Mouse (Mus musculus) spleen, adult 12 weeks (tissue): ENCODE measurements around the gene Tbc1d5.
A peak's percentile ranks its signal among the peaks of the same experiment; 100 is the strongest.

Experiments used
- DNase-seq: peaks from one replicate; pipeline ENCODE4 v3.0.0; 2022; ENCODE audit warnings: low spot score

Tbc1d5 gene

DNA sequence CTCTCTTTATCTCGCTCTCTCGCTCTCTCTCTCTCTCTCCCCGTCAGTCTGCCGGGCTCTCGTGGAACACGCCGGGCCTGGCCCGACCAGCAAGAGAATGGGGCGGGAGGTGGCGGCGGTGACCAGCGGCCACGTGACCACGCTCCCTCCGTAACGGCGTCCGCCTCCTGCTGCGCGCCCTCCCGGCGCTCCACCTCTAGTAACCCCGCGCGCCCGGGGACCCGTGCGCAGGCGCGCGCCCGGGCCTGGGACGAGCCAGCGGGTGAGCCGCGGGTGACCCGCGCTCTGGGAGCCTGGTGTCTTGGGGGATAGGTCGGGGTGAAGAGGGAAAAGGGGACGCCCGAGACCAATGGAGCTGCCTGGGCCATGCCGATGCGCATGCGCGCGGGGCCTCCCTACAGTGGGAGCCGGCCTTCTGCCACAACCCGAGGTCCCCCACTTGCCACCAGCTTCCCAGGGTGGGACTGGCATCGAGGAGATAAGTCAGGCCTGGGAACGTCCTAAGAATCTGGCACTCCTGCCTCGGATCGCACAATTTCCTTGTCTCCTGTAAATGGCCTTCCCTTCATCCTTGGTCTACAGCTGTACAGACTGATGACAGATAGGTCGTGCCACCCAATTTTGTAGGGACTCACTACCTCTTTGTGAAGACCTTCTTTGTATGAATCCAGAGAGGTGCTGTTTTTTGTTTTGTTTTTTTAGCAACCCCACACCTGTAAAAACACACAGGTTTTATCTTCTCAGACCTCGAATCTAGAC, at the start of gene Tbc1d5:
Tbc1d5 (minus strand) TSS at position 158 of the 759 bp plus-strand sequence.
- peak; percentile 77 for DNase-seq

DNA sequence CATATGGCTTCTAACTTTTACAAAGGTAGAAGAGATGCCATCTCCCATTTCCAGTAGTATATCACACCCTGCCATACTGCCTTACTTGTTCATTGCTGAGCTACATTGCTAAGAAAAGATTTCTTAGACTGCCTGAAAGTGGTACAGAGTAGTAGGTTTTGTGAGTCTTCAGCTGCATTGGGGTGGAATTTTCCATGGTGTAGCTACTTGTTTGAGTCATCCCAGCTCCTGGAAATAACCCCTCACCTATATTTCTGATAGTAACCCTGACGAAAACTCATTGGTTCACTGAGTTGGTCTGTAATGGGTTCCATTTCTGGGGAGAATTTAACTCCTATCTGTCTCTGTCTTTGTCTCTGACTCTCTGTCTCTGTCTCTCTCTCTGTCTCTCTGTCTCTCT, 46.9 kb upstream of the Tbc1d5 start:
- no peak for DNase-seq

DNA sequence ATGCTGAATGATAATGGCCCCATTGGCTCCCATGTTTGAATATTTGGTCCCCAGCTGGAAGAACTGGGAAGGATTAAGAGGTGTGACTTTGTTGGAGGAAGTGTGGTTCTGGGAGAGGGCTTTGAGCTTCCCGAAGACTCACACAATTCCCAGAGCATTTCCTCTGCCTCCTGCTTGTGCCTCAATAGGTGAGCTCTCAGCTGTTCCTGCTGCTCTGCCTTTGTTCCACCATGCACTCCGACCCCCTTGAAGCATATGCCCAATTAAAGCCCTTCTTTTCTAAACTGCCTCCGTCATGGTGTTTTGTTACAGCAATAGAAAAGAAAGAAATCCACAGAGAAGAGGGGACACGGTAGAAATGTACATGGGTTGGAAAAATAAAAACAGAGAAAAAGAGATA, 44.0 kb upstream of the Tbc1d5 start:
- no peak for DNase-seq

DNA sequence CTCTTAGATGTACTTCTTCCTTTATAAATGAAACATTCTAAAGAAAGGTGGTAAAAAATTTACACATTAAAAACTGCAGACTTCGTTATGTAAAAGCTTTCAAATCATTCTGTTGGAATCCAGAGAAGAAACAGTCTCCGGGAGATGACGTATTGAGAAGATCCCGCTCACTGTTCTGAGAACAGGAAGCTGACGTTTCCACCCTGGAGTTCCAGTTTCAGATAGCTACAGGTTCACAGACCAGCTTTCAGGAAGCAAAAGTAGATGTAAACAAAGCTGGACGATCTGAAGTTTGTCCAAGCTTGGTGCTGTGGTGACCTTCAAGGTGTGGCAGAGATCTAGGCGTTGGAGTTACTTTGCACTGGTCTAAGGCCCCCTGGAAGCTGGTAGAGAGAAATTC, 41.9 kb upstream of the Tbc1d5 start:
- no peak for DNase-seq

DNA sequence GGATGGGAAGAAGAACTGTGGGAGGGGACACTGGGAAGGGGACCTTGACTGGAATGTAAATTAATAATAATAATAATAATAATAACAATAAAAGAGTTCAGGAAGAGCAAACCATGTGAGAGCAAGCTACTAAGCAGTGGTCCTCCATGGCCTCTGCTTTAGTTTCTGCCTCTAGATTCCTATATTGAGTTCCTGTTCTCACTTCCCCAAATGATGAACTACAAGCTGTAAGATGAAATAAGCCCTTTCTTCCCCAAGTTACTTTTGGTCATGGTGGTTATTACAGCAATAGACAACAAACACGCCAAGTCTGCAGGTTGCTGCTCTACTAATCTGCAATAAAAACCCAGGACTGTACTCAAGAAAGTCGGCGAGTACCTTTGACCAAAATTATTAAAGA, 40.7 kb upstream of the Tbc1d5 start:
- DNase-seq = no peak

DNA sequence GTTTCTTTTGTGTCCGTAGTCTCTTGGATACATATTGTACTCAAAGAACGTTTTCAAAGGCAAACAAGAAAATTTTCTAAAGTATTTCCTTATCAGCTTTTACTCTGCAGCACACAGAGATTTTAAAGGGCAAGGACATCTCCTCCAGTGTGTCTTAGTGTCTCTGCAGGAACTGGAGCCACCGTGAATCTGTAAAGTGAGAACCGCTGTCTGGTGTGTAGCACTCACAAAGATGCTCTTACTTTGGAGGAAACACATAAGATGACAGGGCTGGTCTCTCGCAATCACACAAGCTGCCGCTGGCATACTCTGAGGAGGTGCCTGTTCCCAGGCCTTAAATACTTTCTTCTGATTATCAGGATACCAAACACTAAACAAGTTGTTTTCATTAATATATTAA, 37.3 kb upstream of the Tbc1d5 start:
- DNase-seq = no peak

DNA sequence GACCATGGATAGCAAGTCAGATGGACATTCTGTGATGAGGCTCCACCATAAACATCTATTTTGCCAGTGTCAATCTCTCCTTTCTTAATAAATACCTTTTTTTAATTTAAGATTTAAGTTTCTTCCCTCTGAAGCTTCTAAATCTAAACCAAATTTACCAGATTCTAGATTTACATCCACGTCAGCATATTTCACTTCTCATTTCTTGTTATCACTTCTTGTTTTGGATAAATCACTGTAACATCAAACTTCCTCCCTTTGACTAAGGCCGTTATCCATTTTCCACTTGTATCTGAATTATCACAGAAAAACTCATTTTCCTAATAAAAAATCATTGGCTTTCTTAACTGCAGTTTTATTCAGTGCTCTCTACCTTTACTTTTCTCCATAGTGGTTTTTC, 30.4 kb upstream of the Tbc1d5 start:
- no peak for DNase-seq

DNA sequence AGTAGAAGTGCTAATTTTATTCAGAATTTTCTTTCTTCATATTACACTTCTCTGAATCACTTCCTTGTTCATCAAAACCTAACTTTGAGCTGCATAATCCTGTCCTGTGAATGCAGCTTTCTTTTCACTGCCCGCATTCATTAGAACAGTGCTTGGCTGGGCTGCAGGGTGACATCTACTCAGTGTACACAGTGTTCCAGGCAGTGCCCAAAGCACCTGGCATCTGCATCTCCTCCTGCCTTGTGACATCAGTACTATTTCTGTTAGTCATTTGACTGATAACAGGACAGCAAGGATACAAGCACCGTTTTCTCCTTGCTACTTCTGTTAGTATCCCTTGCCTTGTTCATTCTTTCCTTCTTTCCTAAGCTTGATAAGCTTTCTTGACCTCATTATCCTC, 25.5 kb upstream of the Tbc1d5 start:
- no peak for DNase-seq

DNA sequence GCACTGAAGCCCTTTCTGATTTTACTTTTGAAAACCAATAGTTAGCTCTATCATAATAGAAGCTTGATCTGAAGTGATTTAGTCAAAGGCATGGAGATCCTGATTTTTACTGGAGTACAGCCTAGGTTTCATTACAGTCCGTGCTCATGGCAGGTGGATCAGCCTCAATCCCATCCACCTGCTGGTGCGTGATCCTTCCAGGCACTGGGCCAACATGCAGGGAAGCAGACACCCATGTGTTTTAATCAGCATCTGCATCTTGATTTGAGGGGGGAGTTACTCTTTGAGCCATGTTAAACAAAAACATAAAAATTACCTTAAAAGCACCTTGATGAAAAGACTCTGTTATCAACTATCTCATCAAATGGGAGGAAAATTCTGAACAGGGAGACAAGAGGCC, 16.4 kb upstream of the Tbc1d5 start:
- DNase-seq = no peak

DNA sequence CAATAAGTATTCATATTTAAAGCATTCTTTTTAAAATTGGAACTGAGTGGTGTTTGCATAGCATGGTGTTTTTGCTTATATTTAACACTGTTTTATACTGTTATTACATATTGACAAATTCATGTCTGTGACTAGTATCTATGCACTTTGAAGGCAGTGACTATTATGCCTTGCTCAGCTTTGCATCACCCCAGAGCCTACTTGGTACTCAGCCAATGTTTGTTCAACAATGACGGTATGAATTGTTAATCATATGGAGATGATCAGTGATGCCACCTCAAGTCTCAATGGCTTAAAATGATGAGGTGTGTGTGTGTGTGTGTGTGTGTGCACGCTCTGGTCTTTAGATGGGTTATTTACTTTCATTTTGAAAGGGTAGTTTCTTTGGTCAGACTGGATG, 15.6 kb upstream of the Tbc1d5 start:
- DNase-seq = no peak

DNA sequence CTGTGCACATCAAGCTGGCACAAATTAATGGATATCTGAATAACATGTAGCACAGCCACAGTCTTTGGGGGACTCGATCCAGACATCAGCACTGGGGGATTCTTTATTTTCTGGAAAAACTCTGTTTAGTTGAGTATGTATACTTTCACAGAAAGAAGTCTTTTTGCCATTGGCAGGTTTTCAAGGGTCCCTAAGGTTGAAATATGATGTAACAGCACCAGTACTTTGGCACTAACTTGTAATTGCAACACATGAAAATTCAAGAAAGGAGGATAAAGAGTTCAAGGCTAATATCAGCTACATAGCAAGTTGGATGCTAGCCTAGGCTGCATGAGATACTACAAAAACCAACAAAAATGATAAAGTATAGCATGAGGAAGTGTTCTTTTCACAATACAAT, 12.2 kb upstream of the Tbc1d5 start:
- DNase-seq = no peak

DNA sequence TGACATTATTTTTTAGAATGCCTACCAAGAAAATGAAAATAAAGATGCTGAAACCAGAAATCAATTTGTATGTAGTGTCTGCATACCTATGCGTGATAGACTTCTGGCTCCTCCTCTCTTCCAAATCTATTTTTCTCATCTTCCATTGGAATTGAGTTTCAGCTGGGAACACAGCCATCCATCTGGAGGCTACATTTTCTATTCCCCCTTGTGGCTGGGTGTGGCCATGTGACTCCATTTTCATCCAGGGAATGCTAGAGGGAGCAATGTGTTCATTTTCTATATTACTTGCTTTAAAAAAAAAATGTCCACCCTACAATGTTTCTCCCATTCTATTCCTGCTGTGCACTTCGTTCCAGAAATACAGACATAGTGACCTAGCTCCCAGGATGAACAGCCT, 3.6 kb upstream of the Tbc1d5 start:
- DNase-seq = no peak

DNA sequence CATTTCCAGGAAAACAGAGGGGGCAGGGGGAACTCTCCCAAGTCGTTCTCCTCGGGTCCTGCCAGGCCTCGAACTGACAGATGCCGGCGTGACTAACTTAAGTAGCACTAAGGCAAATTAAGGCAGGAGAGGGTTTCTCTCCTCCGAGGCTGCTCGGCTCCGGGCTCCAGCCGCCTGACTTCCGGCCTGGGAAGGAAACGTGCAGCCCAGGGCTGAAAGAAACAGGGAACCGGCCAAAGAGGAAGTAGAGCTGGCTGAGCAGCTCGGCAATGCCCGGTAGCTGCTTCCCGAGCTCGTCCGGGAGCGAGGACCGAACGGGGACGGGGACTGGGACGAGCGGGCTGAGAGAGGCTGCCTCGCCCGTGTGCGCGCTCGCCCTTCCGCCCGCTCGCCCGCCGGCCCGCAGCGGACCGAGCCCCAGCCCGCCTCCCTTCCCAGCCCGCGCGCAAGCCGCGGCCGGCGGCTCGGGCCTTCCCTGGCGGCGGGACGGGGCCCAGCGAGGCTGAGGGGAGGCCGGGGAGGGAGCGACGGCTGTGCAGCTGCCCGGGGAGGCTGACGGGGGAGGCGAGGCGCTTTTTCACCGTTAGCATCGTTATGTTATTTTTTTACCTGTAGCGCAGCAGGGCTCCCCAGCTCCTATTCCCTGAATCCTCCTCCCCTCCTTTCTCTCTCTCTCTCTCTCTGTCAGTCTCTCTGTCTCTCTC, 509 bp downstream of the Tbc1d5 start:
- peak; percentile 37 for DNase-seq

DNA sequence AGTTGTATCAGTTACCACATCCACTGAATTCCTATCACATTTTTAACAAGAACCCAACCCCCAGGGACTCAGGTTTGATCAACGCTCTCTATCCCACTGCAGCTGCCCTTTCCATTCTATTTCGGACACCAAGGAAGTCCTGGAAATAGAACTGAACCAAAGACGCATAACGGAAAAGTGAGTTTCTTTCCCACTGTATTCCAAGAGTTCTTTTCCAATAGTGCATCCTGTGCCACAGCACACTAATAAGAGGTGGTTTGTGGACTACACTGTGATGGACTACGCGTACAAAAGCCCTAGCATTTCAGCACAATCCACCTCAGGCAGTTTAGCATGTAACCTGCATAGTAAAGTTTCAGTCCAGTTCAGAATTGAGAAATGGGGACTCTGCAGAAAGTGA, 1.2 kb downstream of the Tbc1d5 start:
- no peak for DNase-seq

DNA sequence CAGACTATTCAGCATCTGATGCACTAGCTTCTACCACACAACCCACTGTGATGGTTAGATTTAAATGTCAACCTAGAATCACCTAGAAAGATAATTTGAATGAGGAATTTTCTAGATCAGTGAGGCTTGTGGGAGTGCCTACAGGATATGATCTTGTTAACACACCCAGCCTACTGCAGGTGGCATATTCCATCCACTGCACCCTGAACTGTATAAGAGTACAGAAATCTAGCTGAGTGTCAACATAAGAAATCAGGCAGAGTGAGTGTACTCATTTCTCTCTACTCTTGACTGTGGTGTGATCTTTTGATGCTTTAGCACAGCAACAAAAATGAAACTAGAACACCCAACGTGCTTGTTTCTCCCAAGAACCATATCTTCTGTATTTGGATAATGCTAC, 6.8 kb downstream of the Tbc1d5 start:
- DNase-seq = no peak

DNA sequence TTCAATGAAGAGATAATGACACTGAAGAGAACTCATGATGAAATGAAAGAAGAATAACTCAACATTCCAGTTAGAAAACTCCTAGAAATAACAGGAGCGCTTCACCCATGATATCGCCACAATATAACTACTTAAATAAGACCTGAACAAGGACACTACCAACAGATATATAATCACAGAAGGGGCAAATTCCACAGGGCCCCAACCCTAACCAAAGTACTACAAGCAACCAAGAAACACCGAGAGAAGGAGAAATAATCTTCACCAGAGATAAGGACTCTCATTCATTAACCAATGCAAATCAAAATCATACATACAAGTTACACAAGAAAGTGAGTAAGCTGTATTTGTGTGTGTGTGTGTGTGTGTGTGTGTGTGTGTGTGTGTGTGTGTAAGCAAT, 7.6 kb downstream of the Tbc1d5 start:
- DNase-seq = no peak

DNA sequence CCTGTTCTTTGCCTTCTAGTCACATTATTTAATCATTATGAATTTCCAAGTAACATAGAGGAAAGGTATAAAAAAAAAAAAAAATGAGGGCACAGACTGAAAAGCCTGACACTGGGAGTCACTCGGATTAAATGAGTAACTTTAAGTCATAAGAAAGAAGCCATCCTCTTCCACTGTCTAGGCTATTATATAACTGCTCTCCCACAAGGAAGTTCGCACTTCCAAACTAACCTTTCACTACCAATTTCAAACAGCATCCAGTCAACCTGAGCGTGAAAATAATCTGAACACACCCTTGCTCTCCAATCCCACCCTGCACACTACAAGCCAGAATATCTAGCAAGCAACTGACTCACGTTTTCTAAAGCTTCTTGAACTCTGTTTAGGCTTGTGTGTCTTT, 9.2 kb downstream of the Tbc1d5 start:
- DNase-seq = no peak

DNA sequence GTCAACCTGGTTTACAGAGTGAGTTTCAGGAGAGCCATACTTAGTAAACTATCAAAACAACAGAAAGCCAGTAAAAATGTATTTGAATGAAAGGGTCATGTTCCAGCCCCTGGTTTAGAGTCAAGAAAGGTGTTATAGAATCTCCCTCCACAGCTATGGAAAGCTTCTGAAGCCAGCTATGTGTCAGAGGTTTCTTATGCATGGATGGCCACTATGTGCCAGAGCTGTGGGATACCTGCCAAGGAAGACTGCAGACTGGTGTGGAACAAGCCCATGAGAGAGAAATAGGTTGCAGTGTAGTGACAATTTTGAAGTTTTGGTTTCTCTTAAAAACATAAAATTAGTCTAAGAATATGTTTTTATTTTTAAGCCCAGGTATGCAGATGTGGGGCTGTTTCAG, 16.8 kb downstream of the Tbc1d5 start:
- DNase-seq = no peak

DNA sequence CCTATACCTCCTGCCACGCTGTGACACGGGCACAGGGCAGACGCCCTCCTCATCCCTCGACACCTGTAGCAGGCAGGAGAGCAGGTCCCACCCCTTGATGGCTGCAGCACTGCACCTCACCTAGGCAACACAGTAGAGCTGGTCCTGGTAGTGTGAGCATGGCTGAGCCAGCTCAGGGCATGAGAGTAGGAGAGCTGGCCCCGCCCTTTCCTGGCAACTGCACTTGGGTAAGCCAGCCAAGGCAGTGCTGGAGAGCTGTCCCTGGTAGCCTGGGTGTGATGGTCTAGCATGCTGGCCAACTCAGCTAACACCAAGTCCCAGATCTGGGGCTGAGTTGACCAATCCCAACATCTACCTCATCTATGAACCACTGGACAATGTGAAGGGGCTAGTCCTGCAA, 19.9 kb downstream of the Tbc1d5 start:
- no peak for DNase-seq

DNA sequence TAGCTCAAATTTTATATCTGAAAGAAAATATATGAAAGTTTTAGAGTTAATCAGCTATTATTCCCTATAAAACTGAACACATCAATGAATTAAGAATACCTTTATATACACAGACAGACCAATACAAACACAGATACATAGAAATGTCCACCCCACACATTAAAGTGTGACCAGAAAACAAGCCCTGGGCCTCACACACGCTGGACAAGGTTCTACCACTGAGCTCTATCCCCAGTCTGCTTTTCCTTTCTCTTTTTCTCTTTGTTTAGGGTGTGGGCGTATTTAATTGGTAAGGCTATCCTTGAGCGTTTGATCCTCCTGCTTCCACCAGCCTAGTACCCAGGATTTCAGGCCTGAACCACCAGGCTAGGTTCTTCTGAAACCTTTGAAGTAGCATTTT, 28.2 kb downstream of the Tbc1d5 start:
- DNase-seq = no peak

DNA sequence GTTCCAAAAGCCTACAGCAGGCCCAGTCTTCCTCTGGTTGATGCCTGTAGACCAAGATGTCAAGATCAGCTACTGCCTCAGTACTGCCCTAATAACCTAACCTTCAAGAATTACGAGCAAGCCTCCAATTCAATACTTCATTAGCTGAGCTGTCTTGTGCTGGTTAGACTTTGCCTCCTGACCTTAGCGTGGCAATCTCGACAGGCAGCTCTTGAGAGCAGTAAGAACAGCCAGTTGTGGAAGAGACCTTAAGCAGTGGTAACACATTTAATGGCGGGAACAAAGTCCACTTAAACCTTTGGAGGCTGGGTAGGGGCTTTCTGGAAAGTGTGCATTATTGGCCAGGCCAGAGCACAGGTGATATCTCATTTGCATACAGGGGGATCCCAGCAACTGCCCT, 34.2 kb downstream of the Tbc1d5 start:
- DNase-seq = no peak

DNA sequence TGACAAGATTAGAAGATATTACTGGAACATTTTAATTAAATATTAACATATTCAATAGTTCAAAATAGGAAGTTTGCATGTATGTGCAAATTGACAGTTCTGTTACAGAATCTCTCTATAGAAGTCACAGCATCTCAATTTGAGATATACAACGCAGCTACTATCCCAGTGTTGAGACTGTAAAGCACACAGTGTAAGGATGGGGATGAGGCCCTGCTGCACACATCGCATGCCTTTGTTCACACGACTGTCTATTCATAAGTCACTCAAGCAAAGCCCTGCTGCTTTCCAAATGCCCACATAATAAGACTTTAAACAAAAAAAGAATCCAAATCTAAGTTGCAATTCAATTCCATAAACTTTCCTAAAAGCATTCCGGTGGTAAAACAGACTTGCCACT, 37.1 kb downstream of the Tbc1d5 start:
- DNase-seq = no peak

DNA sequence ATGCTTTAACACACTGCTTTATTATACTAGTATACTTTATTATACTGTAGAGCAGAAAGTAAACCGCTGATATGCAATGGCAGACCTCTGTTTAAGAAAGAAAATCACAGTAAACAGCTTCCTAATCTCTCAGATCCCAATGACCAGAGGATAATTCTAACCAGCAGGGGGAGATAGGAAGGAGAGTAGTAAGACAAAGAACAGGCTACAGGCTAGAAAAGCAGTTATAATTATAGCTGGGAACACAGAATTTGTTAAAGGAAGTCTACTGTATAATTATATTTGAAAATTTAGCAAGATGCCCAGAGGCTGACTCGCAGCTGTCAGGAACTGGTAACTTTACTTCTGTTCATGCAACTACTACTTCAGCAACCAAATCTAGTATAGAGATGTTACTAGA, 68.0 kb downstream of the Tbc1d5 start:
- DNase-seq = no peak

DNA sequence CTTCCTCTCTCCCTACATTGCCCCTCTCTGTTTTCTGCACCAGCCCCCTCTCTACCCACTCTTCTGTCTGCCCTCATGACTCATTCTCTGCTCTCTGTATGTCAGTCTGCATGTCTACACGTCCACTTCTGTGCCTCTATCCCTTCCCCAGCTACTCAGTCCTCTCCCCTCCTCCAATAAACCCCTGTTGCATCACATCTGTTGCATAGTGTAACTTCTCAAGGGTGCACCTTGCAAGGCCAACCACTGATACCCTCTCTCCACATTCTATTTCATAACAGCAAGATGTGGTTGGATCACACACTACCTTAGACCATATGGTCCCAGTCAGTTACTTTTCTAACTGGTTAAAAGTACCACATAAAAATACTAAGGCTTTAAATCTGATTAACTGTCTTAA, 74.9 kb downstream of the Tbc1d5 start:
- no peak for DNase-seq
